Mouse (Mus musculus) hindbrain, postnatal 0 days (tissue): ENCODE data around the gene Adamts6. TPM values are rescaled to one million over a fixed set of nuclear protein-coding genes. Genes with fewer than 3 reads are reported as not detected.

Experiments used
- ATAC-seq: fragments of 200-750 bp; cut with Nextera tagmentation; 2 replicates; pipeline ENCODE4 v1.8.0; 2017; ENCODE audit warnings: mild to moderate bottlenecking, moderate TSS enrichment, moderate library complexity
- DNase-seq: peaks from one replicate; pipeline ENCODE4 v3.0.0-alpha.2; 2015; ENCODE audit warnings: low spot score
- H3K27ac ChIP-seq: fragments of 300-500 bp; sonication (generic); 2 replicates; pipeline ENCODE4 v1.5.1; 2014; ENCODE audit warnings: mild to moderate bottlenecking
- H3K27me3 ChIP-seq: fragments of 300-500 bp; sonication (generic); 2 replicates; pipeline ENCODE4 v1.6.1; 2014; ENCODE audit warnings: low read length, mixed read lengths; ENCODE audit not compliant: insufficient read depth
- H3K36me3 ChIP-seq: fragments of 300-500 bp; sonication (generic); 2 replicates; pipeline ENCODE4 v1.6.1; 2014; ENCODE audit warnings: low read length, mixed read lengths; ENCODE audit not compliant: insufficient read depth
- H3K4me1 ChIP-seq: fragments of 300-500 bp; sonication (generic); 2 replicates; pipeline ENCODE4 v1.6.1; 2014; ENCODE audit warnings: antibody characterized with exemption, low read length, mixed read lengths; ENCODE audit not compliant: insufficient read depth
- H3K4me2 ChIP-seq: fragments of 300-500 bp; sonication (generic); 2 replicates; pipeline ENCODE4 v1.6.1; 2014; ENCODE audit warnings: low read depth, mild to moderate bottlenecking, low read length, moderate library complexity, mixed read lengths
- H3K4me3 ChIP-seq: fragments of 300-500 bp; sonication (generic); 2 replicates; pipeline ENCODE4 v1.5.1; 2014; ENCODE audit warnings: low read length
- H3K9ac ChIP-seq: fragments of 300-500 bp; sonication (generic); replicated peaks from 2 replicates; pipeline ENCODE4 v1.6.1; 2014; ENCODE audit warnings: mild to moderate bottlenecking, low read length, moderate library complexity, mixed read lengths
- H3K9me3 ChIP-seq: fragments of 300-500 bp; sonication (generic); 2 replicates; pipeline ENCODE4 v1.6.1; 2016; ENCODE audit warnings: low read length, mixed read lengths
- CTCF ChIP-seq: IDR thresholded peaks from 2 replicates; pipeline ENCODE4 v1.5.1; 2016; ENCODE audit warnings: antibody characterized with exemption, control low read depth, low read depth
- WGBS: fragments of 180-500 bp; shearing (Covaris S2); extraction: QIAGEN DNeasy Blood & Tissue Kit; methylation state at CpG from one replicate; pipeline ENCODE4 v1.1.7; 2014; 5-methylcytosine and 5-hydroxymethylcytosine counted together
- polyA plus RNA-seq: library from polyadenylated mRNA; unstranded; fragments of >200 nt; fragmentation: Nextera tagmentation; extraction: Ambion mirVana; gene quantifications from 2 replicates; pipeline ENCODE4 v1.2.1, GENCODE M21; 2015
- total RNA-seq: library from RNA; depleted of rRNA; stranded (reverse); fragments of >200 nt; gene quantifications from 2 replicates; pipeline ENCODE4 v1.2.3, GENCODE M21; 2014; rRNA removed

Gene Adamts6
- total and polyA plus RNA-seq, 2 experiments from 2014 or later: 1.1 to 8.9 TPM

- H3K4me2 ChIP-seq: no peak overlapping the region
- TF ChIP-seq CTCF: no peak
- DNase-seq (no peak), ATAC-seq (no peak)
- no peaks in the 10 kb centered on the region for H3K27me3 ChIP-seq
- no peak overlapping the region for H3K9ac ChIP-seq
- H3K27ac ChIP-seq: no peak overlapping the region
- no peaks in the 10 kb centered on the region for H3K36me3 ChIP-seq
- WGBS: 95% methylated on average over 7 of the region's 7 CpGs
- no peaks in the 10 kb centered on the region for H3K9me3 ChIP-seq
- no peaks in the 10 kb centered on the region for H3K4me1 ChIP-seq
- no peak overlapping the region for H3K4me3 ChIP-seq
Observed at GRCm38 (mm10) chr13:104532723-104533122, 245.1 kb downstream of the Adamts6 start.

GRCm38 (mm10) chr13:104533806-104534495, 246.3 kb downstream of the Adamts6 start:
- no peaks in the 10 kb centered on the region for H3K4me1 ChIP-seq
- H3K9ac ChIP-seq: no peak overlapping the region
- H3K4me3 ChIP-seq: no peak overlapping the region
- no peaks in the 10 kb centered on the region for H3K36me3 ChIP-seq
- 78% methylated on average over 7 of the region's 7 CpGs for WGBS
- no peaks in the 10 kb centered on the region for H3K27me3 ChIP-seq
- no peak for DNase-seq
- H3K9me3 ChIP-seq: no peaks in the 10 kb centered on the region
- H3K27ac ChIP-seq: no peak overlapping the region
- no peak overlapping the region for H3K4me2 ChIP-seq
- ATAC-seq: no peak
- no peak for TF ChIP-seq CTCF

- peak overlapping the region; percentile 24; the same call in 1 of the 2 replicates for H3K4me2 ChIP-seq
Observed at GRCm38 (mm10) chr13:104540861-104541398, 253.3 kb downstream of the Adamts6 start.

GRCm38 (mm10) chr13:104542123-104542758, 254.6 kb downstream of the Adamts6 start:
- no peak for ATAC-seq

More at GRCm38 (mm10) chr13:104540861-104541398, 253.3 kb downstream of the Adamts6 start:
- no peak overlapping the region for H3K9ac ChIP-seq
- H3K27me3 ChIP-seq: no peaks in the 10 kb centered on the region
- DNase-seq: no peak
- no peak for ATAC-seq
- H3K9me3 ChIP-seq: no peaks in the 10 kb centered on the region
- WGBS: 45% methylated on average over 7 of the region's 7 CpGs
- no peaks in the 10 kb centered on the region for H3K36me3 ChIP-seq
- no peak for TF ChIP-seq CTCF
- H3K4me3 ChIP-seq: no peak overlapping the region
- H3K27ac ChIP-seq: no peak overlapping the region
- no peaks in the 10 kb centered on the region for H3K4me1 ChIP-seq

GRCm38 (mm10) chr13:104542759-104543141, 255.1 kb downstream of the Adamts6 start:
- ATAC-seq: no peak
- H3K27ac ChIP-seq: no peak overlapping the region
- H3K27me3 ChIP-seq: no peaks in the 10 kb centered on the region
- DNase-seq: no peak
- 69% methylated on average over 4 of the region's 4 CpGs for WGBS
- no peak overlapping the region for H3K4me2 ChIP-seq
- no peaks in the 10 kb centered on the region for H3K36me3 ChIP-seq
- no peaks in the 10 kb centered on the region for H3K4me1 ChIP-seq
- no peaks in the 10 kb centered on the region for H3K9me3 ChIP-seq
- no peak overlapping the region for H3K4me3 ChIP-seq
- no peak for TF ChIP-seq CTCF
- no peak overlapping the region for H3K9ac ChIP-seq

More at GRCm38 (mm10) chr13:104542123-104542758, 254.6 kb downstream of the Adamts6 start:
- Histone ChIP-seq H3K4me3 (no peak overlapping the region), H3K27ac (no peak overlapping the region), H3K36me3 (no peaks in the 10 kb centered on the region), H3K4me1 (no peaks in the 10 kb centered on the region), H3K9ac (no peak overlapping the region), H3K9me3 (no peaks in the 10 kb centered on the region), H3K27me3 (no peaks in the 10 kb centered on the region), H3K4me2 (no peak overlapping the region)
- 80% methylated on average over 10 of the region's 10 CpGs for WGBS
- TF ChIP-seq CTCF: no peak
- DNase-seq: no peak

Other genes starting within 250 kb of the Adamts6 start
- 67.3 and 71.6 TPM in 2 replicates for gene Nln, start 178.2 kb upstream of the Adamts6 start, total RNA-seq
- gene Nln, start 178.2 kb upstream of the Adamts6 start, polyA plus RNA-seq: 52.9 and 53.7 TPM in 2 replicates
- 26.8 and 36.7 TPM in 2 replicates for gene Sgtb, start 178.1 kb upstream of the Adamts6 start, total RNA-seq
- gene Sgtb, start 178.1 kb upstream of the Adamts6 start, polyA plus RNA-seq: 24.3 and 24.9 TPM in 2 replicates
- gene Trappc13, start 109.4 kb upstream of the Adamts6 start, total RNA-seq: 26.0 and 27.7 TPM in 2 replicates
- 41.9 and 46.6 TPM in 2 replicates for gene Trappc13, start 109.4 kb upstream of the Adamts6 start, polyA plus RNA-seq
- 27.5 and 29.7 TPM in 2 replicates for gene Trim23, start 109.0 kb upstream of the Adamts6 start, total RNA-seq
- 28.8 and 30.7 TPM in 2 replicates for gene Trim23, start 109.0 kb upstream of the Adamts6 start, polyA plus RNA-seq
- 2.5 and 3.0 TPM in 2 replicates for gene Cenpk, start 59.2 kb upstream of the Adamts6 start, total RNA-seq
- gene Cenpk, start 59.2 kb upstream of the Adamts6 start, polyA plus RNA-seq: 18.2 and 19.8 TPM in 2 replicates
- gene Ppwd1, start 59.0 kb upstream of the Adamts6 start, total RNA-seq: 4.3 and 5.9 TPM in 2 replicates
- gene Ppwd1, start 59.0 kb upstream of the Adamts6 start, polyA plus RNA-seq: 6.3 and 6.9 TPM in 2 replicates